Mouse (Mus musculus) natural killer cell, adult 2 months (primary cell): Measurements from ENCODE around the gene AL732309.1.
A peak's percentile ranks its signal among the peaks of the same experiment; 100 is the strongest.

ENCODE experiments used
- DNase-seq, 2 experiments: peaks; one replicate each; pipeline ENCODE4 v3.0.0; 2022; ENCODE audit warnings: low spot score in 2 of 2

AL732309.1 gene

GRCm38 (mm10) chr2:25240310-25240709 lies 6.4 kb downstream of the AL732309.1 start:
- DNase-seq, result no peak

GRCm38 (mm10) chr2:25239766-25240165 lies 6.9 kb downstream of the AL732309.1 start:
- no peak for DNase-seq

- DNase-seq, result no peak
Observed at GRCm38 (mm10) chr2:25238106-25238505, 8.6 kb downstream of the AL732309.1 start.

GRCm38 (mm10) chr2:25237522-25237921 lies 9.1 kb downstream of the AL732309.1 start:
- DNase-seq, result no peak

- no peak for DNase-seq
Observed at GRCm38 (mm10) chr2:25236614-25237013, 10.0 kb downstream of the AL732309.1 start, which contains the start of gene Rnf224. Gene Rnf224, minus strand, starts transcription at chr2:25236787.

- no peak for DNase-seq
Observed at GRCm38 (mm10) chr2:25234551-25235220, 12.0 kb downstream of the AL732309.1 start.

- DNase-seq, result no peak
Observed at GRCm38 (mm10) chr2:25234050-25234449, 12.6 kb downstream of the AL732309.1 start, which contains the start of gene Slc34a3. Gene Slc34a3, minus strand, starts transcription at chr2:25234364.

GRCm38 (mm10) chr2:25233421-25233820 lies 13.2 kb downstream of the AL732309.1 start:
- DNase-seq, result no peak

GRCm38 (mm10) chr2:25231038-25231437 lies 15.6 kb downstream of the AL732309.1 start:
- DNase-seq, result no peak

- DNase-seq, result no peak
Observed at GRCm38 (mm10) chr2:25230581-25230980, 16.1 kb downstream of the AL732309.1 start.

GRCm38 (mm10) chr2:25229582-25229981 lies 17.1 kb downstream of the AL732309.1 start:
- DNase-seq, result no peak

- DNase-seq, result no peak
Observed at GRCm38 (mm10) chr2:25228995-25229530, 17.6 kb downstream of the AL732309.1 start.

GRCm38 (mm10) chr2:25228431-25228889 lies 18.2 kb downstream of the AL732309.1 start:
- peak; percentile 91 for DNase-seq

- DNase-seq, result no peak
Observed at GRCm38 (mm10) chr2:25227406-25227805, 19.3 kb downstream of the AL732309.1 start.

GRCm38 (mm10) chr2:25226864-25227263 lies 19.8 kb downstream of the AL732309.1 start:
- no peak for DNase-seq

- DNase-seq, result no peak
Observed at GRCm38 (mm10) chr2:25225811-25226379, 20.8 kb downstream of the AL732309.1 start.

- peak; percentile 99 for DNase-seq
Observed at GRCm38 (mm10) chr2:25224766-25225752, 21.6 kb downstream of the AL732309.1 start.

GRCm38 (mm10) chr2:25224492-25224765 lies 22.2 kb downstream of the AL732309.1 start, which contains the start of gene Tubb4b:
Gene Tubb4b, minus strand, starts transcription at chr2:25224702.
- no peak for DNase-seq

- no peak for DNase-seq
Observed at GRCm38 (mm10) chr2:25223681-25224491, 22.8 kb downstream of the AL732309.1 start.

GRCm38 (mm10) chr2:25221331-25221772 lies 25.3 kb downstream of the AL732309.1 start:
- DNase-seq, result no peak

GRCm38 (mm10) chr2:25218445-25218844 lies 28.2 kb downstream of the AL732309.1 start, which contains the start of gene Fam166a:
Gene Fam166a, plus strand, starts transcription at chr2:25218745.
- DNase-seq, result no peak
